Mouse (Mus musculus) heart, embryonic 12.5 days (tissue): ENCODE measurements around the gene Rnf182. TPM values are rescaled to one million over a fixed set of nuclear protein-coding genes. Genes with fewer than 3 reads are reported as not detected.

Source experiments
- ATAC-seq: fragments of 200-750 bp; cut with Nextera tagmentation; 2 replicates; pipeline ENCODE4 v1.8.0; 2017; ENCODE audit warnings: moderate TSS enrichment, moderate library complexity; ENCODE audit not compliant: insufficient number of reproducible peaks, low FRiP score
- H3K27ac ChIP-seq: fragments of 300-500 bp; sonication (generic); 2 replicates; pipeline ENCODE4 v1.5.1; 2016; ENCODE audit warnings: mild to moderate bottlenecking, moderate library complexity; ENCODE audit not compliant: poor library complexity, severe bottlenecking
- H3K27me3 ChIP-seq: fragments of 300-500 bp; sonication (generic); replicated peaks from 2 replicates; pipeline ENCODE4 v1.6.1; 2016; ENCODE audit warnings: mild to moderate bottlenecking, moderate library complexity
- H3K36me3 ChIP-seq: fragments of 300-500 bp; sonication (generic); 2 replicates; pipeline ENCODE4 v1.6.1; 2016; ENCODE audit warnings: mild to moderate bottlenecking, moderate library complexity
- H3K4me1 ChIP-seq: fragments of 300-500 bp; sonication (generic); replicated peaks from 2 replicates; pipeline ENCODE4 v1.6.1; 2016; ENCODE audit warnings: mild to moderate bottlenecking
- H3K4me2 ChIP-seq: fragments of 300-500 bp; sonication (generic); 2 replicates; pipeline ENCODE4 v1.6.1; 2016; ENCODE audit warnings: mild to moderate bottlenecking, moderate library complexity
- H3K4me3 ChIP-seq: fragments of 300-500 bp; sonication (generic); 2 replicates; pipeline ENCODE4 v1.5.1; 2016; ENCODE audit warnings: mild to moderate bottlenecking
- H3K9ac ChIP-seq: fragments of 300-500 bp; sonication (generic); 2 replicates; pipeline ENCODE4 v1.6.1; 2016; ENCODE audit warnings: mild to moderate bottlenecking, moderate library complexity
- H3K9me3 ChIP-seq: fragments of 300-500 bp; sonication (generic); replicated peaks from 2 replicates; pipeline ENCODE4 v1.6.1; 2016; ENCODE audit warnings: mild to moderate bottlenecking, moderate library complexity
- WGBS: fragments of 180-500 bp; shearing (Covaris S2); methylation state at CpG from one replicate; pipeline ENCODE4 v1.1.7; 2016; 5-methylcytosine and 5-hydroxymethylcytosine counted together
- polyA plus RNA-seq: library from polyadenylated mRNA; unstranded; fragments of >200 nt; fragmentation: Nextera tagmentation; extraction: Ambion mirVana; gene quantifications from 2 replicates; pipeline ENCODE4 v1.2.1, GENCODE M21; 2016

Rnf182 gene
- polyA plus RNA-seq, 1 experiment from 2014 or later: 1.7 TPM

DNA sequence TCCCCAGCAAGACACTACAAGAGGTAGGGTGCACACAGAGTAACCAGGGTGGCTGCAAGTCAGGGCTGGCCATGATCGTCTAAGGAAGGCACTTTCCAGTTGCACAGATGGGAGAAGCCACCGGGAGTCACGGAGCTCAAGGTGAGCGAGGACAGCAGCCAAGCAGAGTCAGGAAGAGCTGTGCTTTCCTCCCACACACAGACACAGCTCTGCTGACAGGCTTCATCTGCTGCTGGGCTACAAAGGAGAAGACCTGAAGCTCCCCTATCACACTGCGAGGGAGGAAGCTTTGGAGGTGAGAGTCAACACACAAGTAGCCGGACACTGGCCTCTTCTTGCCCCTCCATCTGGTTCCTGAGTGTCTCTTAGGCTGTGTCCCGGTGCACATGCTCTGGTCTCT, 83.0 kb downstream of the Rnf182 start:
- 41% methylated on average over 7 of the region's 7 CpGs for WGBS
- Histone ChIP-seq H3K27ac (no peak overlapping the region), H3K4me1 (peaks cover 5% of the 10 kb centered on the region), H3K9ac (no peak overlapping the region), H3K9me3 (no peaks in the 10 kb centered on the region), H3K27me3 (no peaks in the 10 kb centered on the region), H3K36me3 (no peaks in the 10 kb centered on the region), H3K4me3 (no peak overlapping the region), H3K4me2 (no peak overlapping the region)
- ATAC-seq: no peak

DNA sequence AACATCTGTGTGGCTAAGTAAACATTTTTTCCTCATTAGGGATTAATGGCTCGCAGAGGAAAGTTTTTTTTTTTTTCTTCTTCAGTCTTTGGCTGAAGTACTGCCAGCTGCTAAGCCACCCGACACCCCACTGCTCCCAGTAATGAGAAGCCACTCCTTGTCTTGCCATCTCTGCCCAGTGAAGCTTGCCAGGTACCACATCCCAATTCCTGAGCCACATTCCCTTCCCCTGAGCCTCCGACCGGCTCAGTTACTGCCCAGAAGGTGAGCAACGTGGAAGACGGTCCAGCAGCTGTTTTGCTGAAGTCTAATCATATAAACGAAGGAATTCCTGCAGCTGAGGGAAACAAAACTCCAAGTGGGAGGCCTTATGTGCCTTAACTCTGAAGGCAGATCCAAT, 88.0 kb downstream of the Rnf182 start:
- WGBS: 43% methylated on average over 7 of the region's 7 CpGs
- Histone ChIP-seq H3K4me2 (no peak overlapping the region), H3K27me3 (no peaks in the 10 kb centered on the region), H3K9ac (no peak overlapping the region), H3K27ac (no peak overlapping the region), H3K36me3 (no peaks in the 10 kb centered on the region), H3K4me3 (no peak overlapping the region), H3K4me1 (peaks cover 24% of the 10 kb centered on the region), H3K9me3 (no peaks in the 10 kb centered on the region)
- ATAC-seq: no peak

DNA sequence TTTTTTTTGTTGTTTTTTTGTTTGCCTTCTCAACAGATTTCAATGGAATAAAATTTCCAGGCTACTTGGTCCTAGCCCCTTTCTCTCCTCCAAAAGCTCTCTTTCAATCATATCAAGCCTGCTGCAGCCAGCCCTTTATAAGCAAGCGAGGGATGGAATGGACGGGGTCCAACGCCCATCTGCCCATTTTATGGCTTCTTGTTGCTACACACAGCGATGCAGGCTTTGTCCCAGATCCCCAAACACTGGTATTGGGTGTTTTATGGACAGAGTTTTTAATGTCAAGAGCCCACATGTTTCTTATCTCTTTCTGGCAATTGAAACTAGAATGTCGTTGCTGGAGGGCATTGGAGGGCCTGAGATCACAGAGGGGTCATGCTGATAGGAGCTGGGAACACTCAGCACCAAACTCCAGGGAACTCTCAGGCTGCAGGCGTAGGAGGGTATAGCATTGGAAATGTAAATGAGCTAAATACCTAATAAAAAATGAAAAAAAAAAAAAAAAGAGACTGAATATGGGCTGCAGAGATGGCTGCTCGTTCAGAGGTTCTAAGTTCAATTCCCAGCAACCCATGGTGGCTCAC, 89.1 kb downstream of the Rnf182 start:
- H3K27ac ChIP-seq: no peak overlapping the region
- no peak overlapping the region for H3K4me3 ChIP-seq
- 35% methylated on average over 7 of the region's 7 CpGs for WGBS
- H3K4me1 ChIP-seq: peaks cover 32% of the 10 kb centered on the region
- no peaks in the 10 kb centered on the region for H3K9me3 ChIP-seq
- H3K9ac ChIP-seq: no peak overlapping the region
- ATAC-seq: no peak
- H3K36me3 ChIP-seq: no peaks in the 10 kb centered on the region
- H3K4me2 ChIP-seq: no peak overlapping the region
- H3K27me3 ChIP-seq: no peaks in the 10 kb centered on the region

DNA sequence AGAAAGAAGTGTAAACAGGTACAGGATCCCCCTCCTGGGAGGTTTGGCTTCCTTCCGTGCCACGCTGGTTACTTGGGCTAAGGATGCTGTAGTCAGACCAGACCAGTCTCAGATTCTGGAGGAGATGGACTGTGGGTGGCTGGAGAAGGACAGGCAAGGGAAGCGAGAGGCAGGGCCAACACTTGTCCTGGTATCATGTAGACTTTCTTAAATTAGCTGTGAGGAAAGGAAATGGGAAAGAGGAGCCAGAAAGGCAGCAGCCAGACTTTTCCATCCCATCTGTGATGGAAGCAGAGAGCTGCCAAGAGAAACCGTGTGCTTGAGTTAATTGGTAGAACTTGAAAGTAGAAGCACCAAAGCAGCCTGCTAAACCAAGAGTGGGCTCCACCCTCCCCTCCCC, 90.9 kb downstream of the Rnf182 start:
- no peak for ATAC-seq
- H3K4me3 ChIP-seq: no peak overlapping the region
- H3K4me1 ChIP-seq: peaks cover 32% of the 10 kb centered on the region
- no peak overlapping the region for H3K27ac ChIP-seq
- H3K4me2 ChIP-seq: no peak overlapping the region
- H3K36me3 ChIP-seq: no peaks in the 10 kb centered on the region
- H3K9ac ChIP-seq: no peak overlapping the region
- WGBS: 61% methylated on average over 4 of the region's 4 CpGs
- H3K9me3 ChIP-seq: no peaks in the 10 kb centered on the region
- no peaks in the 10 kb centered on the region for H3K27me3 ChIP-seq

DNA sequence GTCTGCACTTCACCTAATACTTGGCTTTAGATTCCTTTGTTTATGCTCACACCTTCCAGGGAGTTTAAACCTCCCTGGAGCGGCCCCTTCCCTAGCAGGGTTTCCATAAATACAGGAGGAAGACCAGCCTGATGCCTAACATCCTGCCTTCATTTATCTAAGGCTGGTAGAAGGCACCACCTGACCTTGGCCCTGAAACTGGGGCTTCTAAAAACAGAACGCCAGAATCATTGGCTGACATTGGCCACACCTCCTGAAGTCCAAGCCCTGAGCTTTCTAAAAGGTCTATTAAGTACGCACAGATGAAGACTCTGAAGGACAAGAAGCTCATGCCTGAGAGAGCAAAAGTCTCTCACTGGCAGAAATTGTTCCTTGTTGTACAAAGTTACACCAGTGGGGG, 94.0 kb downstream of the Rnf182 start:
- Histone ChIP-seq H3K36me3 (no peaks in the 10 kb centered on the region), H3K27me3 (no peaks in the 10 kb centered on the region), H3K4me2 (no peak overlapping the region), H3K9ac (no peak overlapping the region), H3K4me3 (no peak overlapping the region), H3K27ac (no peak overlapping the region), H3K4me1 (peaks cover 21% of the 10 kb centered on the region), H3K9me3 (no peaks in the 10 kb centered on the region)
- ATAC-seq: no peak
- WGBS: 47% methylated on average over 3 of the region's 3 CpGs

DNA sequence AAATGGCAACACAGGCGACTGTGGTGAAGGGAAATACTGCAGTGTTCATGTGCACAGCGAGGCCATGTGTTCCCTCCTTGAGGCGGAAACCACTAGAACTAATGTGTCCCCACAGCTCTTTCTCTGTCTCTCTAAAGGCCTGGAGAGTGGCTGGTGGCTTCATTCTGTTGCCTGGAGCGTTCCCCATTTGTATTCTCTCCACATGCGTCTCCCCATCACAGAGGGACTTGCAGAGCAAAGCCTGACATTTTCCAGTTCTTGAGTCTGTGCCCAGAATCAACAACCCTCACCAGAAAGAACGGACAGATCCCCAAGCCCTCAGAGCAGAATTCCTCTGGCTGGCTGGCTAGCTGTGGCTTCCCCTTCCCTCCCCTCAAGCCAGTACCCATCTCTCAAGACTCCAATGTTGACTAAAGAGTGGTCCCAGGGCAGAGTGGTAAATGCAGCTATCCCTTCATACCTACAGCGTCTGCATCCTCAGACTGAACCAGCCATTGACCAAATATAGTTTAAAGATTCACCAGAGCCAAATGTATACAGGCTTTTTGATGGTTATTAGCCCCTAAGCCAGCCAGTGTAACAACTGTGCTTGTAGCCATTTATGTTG, 96.3 kb downstream of the Rnf182 start:
- Histone ChIP-seq H3K27ac (no peak overlapping the region), H3K9me3 (no peaks in the 10 kb centered on the region), H3K27me3 (no peaks in the 10 kb centered on the region), H3K4me3 (no peak overlapping the region), H3K4me2 (no peak overlapping the region), H3K36me3 (no peaks in the 10 kb centered on the region), H3K9ac (no peak overlapping the region), H3K4me1 (peaks cover 8% of the 10 kb centered on the region)
- whole genome bisulfite sequencing: 70% methylated on average over 7 of the region's 7 CpGs
- ATAC-seq: no peak

DNA sequence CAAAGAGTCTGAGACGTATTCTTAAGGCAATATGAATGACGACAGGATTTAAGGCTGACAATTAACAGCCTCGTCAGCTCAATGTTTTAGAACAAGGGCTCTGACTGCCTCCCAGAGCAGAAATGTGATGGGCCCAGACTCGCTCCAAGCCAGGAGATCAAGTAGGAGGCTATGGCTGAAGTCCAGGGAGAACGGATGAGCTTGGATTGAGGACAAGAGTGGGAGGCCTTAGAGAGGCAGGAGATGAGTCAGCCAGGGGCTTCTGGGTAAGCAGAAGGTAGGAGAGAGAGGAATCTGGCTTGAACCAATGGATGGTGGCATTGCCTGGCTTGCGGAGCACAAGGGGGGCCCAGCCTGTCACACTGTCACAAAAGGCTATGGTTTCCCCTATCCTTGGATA, 99.2 kb downstream of the Rnf182 start:
- WGBS: 80% methylated on average over 6 of the region's 6 CpGs
- H3K27ac ChIP-seq: no peak overlapping the region
- peaks cover 6% of the 10 kb centered on the region for H3K4me1 ChIP-seq
- H3K9me3 ChIP-seq: no peaks in the 10 kb centered on the region
- no peak overlapping the region for H3K9ac ChIP-seq
- no peaks in the 10 kb centered on the region for H3K27me3 ChIP-seq
- H3K4me3 ChIP-seq: no peak overlapping the region
- H3K4me2 ChIP-seq: no peak overlapping the region
- no peaks in the 10 kb centered on the region for H3K36me3 ChIP-seq
- ATAC-seq: no peak

- H3K4me3 ChIP-seq: no peak overlapping the region
Measured at GRCm38 (mm10) chr13:43715466-43715865, 100.0 kb downstream of the Rnf182 start.

DNA sequence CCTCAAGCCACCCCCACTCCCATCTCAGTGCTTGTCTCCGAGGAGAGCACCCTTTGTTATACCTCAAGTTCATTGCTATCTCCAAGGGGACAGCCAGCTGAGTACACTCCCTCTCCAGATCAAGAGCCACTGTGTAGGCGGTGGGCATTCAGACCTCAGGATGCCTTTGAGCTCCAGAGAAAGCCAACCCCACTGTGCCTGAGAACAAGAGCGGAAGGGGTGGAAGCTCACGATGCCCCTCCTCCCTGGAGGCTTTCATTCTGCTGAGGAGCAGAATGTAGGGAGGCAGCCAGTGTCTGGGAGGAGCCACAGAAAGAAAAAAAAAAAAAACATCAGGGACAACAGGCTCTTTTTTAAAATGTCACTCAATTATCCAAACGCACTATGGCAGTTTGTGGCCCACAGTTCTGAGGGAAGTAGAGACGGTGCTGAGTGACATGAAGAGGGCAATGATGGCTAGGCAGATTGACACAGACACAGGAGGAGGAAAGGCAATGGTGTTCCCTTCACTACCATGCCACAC, 101.1 kb downstream of the Rnf182 start:
- no peak overlapping the region for H3K4me3 ChIP-seq
- 52% methylated on average over 6 of the region's 6 CpGs for WGBS
- ATAC-seq: no peak

More at GRCm38 (mm10) chr13:43715466-43715865, 100.0 kb downstream of the Rnf182 start:
- Histone ChIP-seq H3K4me2 (no peak overlapping the region), H3K27ac (no peak overlapping the region), H3K9me3 (no peaks in the 10 kb centered on the region), H3K27me3 (no peaks in the 10 kb centered on the region), H3K36me3 (no peaks in the 10 kb centered on the region), H3K4me1 (peaks cover 13% of the 10 kb centered on the region), H3K9ac (no peak overlapping the region)
- no peak for ATAC-seq
- 81% methylated on average over 5 of the region's 5 CpGs for WGBS

GRCm38 (mm10) chr13:43718173-43718572, 102.7 kb downstream of the Rnf182 start:
- H3K27me3 ChIP-seq: no peaks in the 10 kb centered on the region
- H3K27ac ChIP-seq: no peak overlapping the region
- ATAC-seq: no peak
- H3K4me3 ChIP-seq: no peak overlapping the region
- H3K4me2 ChIP-seq: no peak overlapping the region
- H3K9ac ChIP-seq: no peak overlapping the region
- H3K4me1 ChIP-seq: peaks cover 20% of the 10 kb centered on the region
- no peaks in the 10 kb centered on the region for H3K9me3 ChIP-seq
- 90% methylated on average over 7 of the region's 7 CpGs for WGBS
- no peaks in the 10 kb centered on the region for H3K36me3 ChIP-seq

More for the DNA sequence above, 101.1 kb downstream of the Rnf182 start:
- H3K4me2 ChIP-seq: no peak overlapping the region
- H3K9me3 ChIP-seq: no peaks in the 10 kb centered on the region
- no peaks in the 10 kb centered on the region for H3K27me3 ChIP-seq
- H3K36me3 ChIP-seq: no peaks in the 10 kb centered on the region
- H3K4me1 ChIP-seq: peaks cover 16% of the 10 kb centered on the region
- no peak overlapping the region for H3K9ac ChIP-seq
- H3K27ac ChIP-seq: no peak overlapping the region

DNA sequence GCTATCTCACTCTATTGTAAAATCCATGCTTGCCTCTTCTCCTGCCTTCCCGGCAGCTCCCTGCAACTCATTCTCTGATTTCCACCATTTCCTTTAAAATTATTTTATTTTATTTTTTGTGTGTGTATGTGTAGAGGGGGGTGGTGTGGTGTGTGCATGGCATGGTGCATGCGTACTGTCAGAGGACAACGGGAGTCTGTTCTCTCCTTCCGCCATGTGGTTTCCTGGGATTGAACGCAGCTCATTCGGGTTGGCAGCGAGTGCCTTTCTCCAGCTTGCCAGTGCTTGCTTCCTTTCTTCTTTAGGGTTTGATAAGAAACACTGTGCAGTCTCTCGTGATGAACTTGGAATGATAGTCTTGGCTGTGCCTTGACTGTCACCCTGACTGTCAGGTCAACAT, 105.0 kb downstream of the Rnf182 start:
- Histone ChIP-seq H3K27me3 (no peaks in the 10 kb centered on the region), H3K9ac (no peak overlapping the region)

More for the DNA sequence above, 105.0 kb downstream of the Rnf182 start:
- H3K4me2 ChIP-seq: 0 out of 2 replicates have a peak overlapping the region, but pooled peaks have one; percentile 5
- 39% methylated on average over 8 of the region's 8 CpGs for WGBS
- no peaks in the 10 kb centered on the region for H3K36me3 ChIP-seq
- ATAC-seq: no peak
- H3K27ac ChIP-seq: no peak overlapping the region
- H3K9me3 ChIP-seq: no peaks in the 10 kb centered on the region
- H3K4me3 ChIP-seq: no peak overlapping the region
- H3K4me1 ChIP-seq: peaks cover 20% of the 10 kb centered on the region
